Mouse (Mus musculus) adipocyte (in vitro differentiated cells): ENCODE results near the gene Vmn1r87.
"Not testable (repeated sequence)": the region's sequence is repeated elsewhere in the genome, so short reads cannot be mapped to it uniquely, and the experiment has no call there.

Source experiments
- DNase-seq: peaks from one replicate; pipeline ENCODE4 v3.0.0-alpha.2; 2016; ENCODE audit warnings: low spot score

Vmn1r87 gene

DNA sequence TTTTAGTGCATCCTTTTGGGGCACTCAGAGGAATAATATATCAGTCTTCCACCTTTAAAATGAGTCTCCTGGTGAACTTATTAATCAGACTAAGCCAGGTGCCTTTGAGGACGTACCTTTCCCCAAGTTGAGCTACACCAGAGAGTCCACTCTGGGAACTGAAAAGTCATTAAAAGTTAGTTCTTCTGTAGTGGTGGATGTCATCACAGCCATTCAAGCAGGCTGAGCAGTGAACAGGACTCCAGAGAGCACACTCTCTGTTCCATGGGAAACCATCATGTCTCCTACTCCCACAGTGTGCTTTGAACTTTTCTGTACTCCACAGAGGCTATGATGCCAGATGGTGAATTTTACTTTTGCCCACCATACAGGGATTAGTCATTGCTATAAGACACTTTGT is at the start of gene Vmn1r87:
Gene Vmn1r87 (minus strand): TSS at position 101 of the 400 bp plus-strand sequence.
- DNase-seq = no peak

GRCm38 (mm10) chr7:13159268-13159667 is 19.3 kb upstream of the Vmn1r87 start, which contains the start of gene Vmn1r88:
TSS of gene Vmn1r88 (plus strand) at chr7:13159568.
- no peak for DNase-seq

- DNase-seq = no peak
Measured at GRCm38 (mm10) chr7:13137340-13137739, 2.6 kb downstream of the Vmn1r87 start.

DNA sequence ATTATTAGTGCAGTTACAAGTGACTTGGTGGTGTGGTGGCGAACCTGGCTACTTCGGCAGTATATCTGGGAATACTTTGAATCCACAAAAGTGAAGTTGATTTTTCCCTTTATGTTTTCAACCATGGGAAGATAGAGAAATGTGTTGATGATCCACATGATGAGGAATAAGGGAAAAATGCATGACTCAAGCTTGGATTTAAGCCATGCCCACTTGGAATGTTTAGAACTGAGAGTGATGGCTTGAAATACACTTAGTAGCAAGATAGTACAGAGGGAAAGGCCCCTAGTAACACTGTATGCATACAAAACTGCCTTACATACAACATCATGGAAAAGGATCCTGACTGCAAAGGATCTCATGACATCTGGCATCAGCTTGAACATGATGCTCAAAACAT is 8.1 kb downstream of the Vmn1r87 start:
- no peak for DNase-seq

DNA sequence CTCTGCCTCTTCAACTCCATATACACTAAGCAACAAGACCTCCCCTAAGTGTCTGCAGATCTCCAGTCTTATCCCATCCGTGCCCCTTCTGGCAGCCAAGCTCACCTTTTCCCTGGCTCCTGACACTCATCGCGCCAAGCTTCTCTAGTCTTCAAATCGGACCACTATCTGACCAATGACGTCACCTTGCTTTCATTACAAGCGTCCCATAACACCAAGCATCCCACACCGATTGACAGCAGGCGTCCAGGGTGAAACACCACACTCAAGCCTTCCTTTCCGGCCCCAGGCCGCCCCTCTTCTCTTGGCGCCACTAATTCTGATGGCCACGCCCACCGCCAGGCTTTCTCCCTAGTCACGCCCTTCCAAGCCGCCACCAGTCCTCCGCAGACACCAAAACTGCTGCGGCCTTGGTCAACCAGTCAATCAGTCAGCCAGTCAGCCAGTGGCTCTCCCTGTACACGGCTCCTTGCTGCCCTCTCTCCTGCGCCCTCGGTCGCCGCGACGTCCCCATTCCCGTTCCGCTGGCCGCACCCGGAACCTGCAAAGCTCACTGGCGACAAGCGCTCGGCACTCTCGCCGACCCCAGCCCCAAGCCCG is 16.3 kb downstream of the Vmn1r87 start:
- not testable (repeated sequence) for DNase-seq

GRCm38 (mm10) chr7:13119817-13120216 is 20.1 kb downstream of the Vmn1r87 start, which contains the start of gene Vmn1r86:
TSS of gene Vmn1r86 (minus strand) at chr7:13119917.
- no peak for DNase-seq

- no peak for DNase-seq
Measured at GRCm38 (mm10) chr7:13095073-13095472, 44.9 kb downstream of the Vmn1r87 start, which contains the start of gene Vmn1r85. TSS of gene Vmn1r85 (minus strand) at chr7:13095173.
